Mouse (Mus musculus) right cerebral cortex, adult 18-20 months (tissue): ENCODE measurements around the gene Vmn1r4.

Experiments used
- DNase-seq: peaks from one replicate; pipeline ENCODE4 v3.0.0; 2022; ENCODE audit warnings: mixed read lengths

Vmn1r4 gene

GRCm38 (mm10) chr6:56923726-56924707 is at the start of gene Vmn1r4, which contains the start of gene Nt5c3:
Gene Vmn1r4 (plus strand): TSS chr6:56924015.
Gene Nt5c3 (minus strand): TSS chr6:56923932.
- DNase-seq = peak; percentile 96

GRCm38 (mm10) chr6:56876870-56877269 is 46.9 kb upstream of the Vmn1r4 start:
- DNase-seq = peak; percentile 55

DNA sequence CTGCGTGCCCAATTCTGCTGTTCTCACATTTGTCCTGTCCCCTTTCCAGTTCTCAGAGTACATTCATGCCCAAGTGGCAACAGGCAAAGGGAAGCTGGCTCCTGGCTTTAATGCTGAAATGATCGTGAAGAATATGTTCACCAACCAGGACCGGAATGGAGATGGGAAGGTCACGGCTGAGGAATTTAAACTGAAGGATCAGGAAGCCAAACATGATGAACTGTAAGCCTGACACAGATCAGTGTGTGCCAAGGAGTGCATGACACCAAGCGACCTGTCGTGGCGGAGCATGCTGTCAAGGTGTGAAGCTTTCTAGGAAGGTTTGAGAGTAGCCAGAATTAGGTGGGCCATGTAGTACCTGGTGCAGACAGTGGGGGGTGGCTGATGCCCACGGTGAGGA is 45.8 kb upstream of the Vmn1r4 start:
- DNase-seq = no peak

- no peak for DNase-seq
These were observed 44.4 kb upstream of the Vmn1r4 start for GRCm38 (mm10) chr6:56879352-56879955.

DNA sequence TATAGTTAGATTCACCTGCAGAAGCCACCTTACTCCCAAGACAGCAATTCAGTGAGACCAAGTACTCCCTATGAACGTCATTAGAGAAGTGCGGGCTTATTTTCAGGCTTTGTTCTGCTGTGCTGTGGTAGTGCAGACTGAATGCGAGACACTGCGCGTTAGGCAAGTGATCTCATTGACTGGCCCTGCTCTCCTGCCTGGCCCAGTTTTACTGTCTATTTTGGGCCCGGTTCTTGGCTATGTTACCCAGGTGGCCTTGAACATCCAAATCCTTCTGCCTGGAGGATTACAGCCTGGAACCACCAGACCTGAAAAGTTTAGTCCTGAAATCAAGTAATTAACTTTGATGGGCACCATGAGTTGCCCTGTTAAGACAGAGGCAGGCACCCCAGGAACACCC is 35.3 kb upstream of the Vmn1r4 start:
- no peak for DNase-seq

- DNase-seq = no peak
These were observed 33.1 kb upstream of the Vmn1r4 start for GRCm38 (mm10) chr6:56890762-56891161.

GRCm38 (mm10) chr6:56899601-56900000 is 24.2 kb upstream of the Vmn1r4 start:
- DNase-seq = no peak

- no peak for DNase-seq
These were observed 22.5 kb upstream of the Vmn1r4 start for GRCm38 (mm10) chr6:56901336-56901735.

DNA sequence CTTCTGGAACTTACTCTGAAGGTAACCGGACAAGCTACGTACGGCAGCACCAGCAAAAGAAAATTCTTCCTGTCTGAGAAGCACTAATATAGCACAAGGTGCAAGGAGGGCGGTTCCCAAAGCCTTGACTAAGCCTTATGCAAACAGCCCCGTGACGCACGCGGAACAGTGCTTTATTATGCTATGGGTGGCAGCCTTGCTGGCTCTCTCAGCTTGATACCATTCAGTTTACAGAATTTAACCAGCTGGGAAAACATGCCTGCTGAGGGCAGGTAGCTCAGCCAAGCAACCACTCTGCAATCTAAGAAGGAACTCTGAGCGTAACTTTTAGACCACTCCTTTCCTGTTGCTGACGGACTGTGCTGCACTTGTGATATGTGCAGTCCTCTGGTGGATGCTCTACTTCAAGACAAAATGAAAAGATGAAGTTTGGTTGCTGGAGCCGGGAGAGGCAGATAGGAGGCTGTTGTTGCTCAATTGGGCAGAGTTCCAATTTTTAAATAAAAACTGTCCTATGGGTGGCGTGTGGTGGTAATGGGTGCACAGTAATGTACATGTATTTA is 21.9 kb upstream of the Vmn1r4 start:
- peak; percentile 70 for DNase-seq

GRCm38 (mm10) chr6:56902606-56903520 is 21.0 kb upstream of the Vmn1r4 start:
- no peak for DNase-seq

GRCm38 (mm10) chr6:56903831-56904230 is 20.0 kb upstream of the Vmn1r4 start:
- DNase-seq = no peak

- DNase-seq = no peak
These were observed 19.5 kb upstream of the Vmn1r4 start for GRCm38 (mm10) chr6:56904330-56904729.

- DNase-seq = no peak
These were observed 18.8 kb upstream of the Vmn1r4 start for GRCm38 (mm10) chr6:56904982-56905381.

DNA sequence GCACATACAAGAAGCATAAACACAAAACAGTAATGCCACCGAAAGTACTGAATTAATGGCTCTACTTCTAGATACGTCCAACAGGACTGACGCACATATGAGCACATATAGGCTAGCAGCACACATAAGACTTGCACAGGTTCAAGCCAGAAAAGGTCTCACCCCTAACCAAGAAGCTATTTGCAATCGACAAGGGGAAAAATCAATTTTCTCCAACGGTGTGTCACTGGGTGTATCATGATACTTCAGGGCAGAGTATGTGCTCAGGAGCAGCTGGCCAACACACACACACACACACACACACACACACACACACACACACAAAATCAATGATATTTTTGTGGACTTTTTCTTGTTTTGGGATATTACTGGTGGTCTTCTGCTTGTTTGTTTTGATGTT is 18.3 kb upstream of the Vmn1r4 start:
- DNase-seq = no peak

- no peak for DNase-seq
These were observed 17.5 kb upstream of the Vmn1r4 start for GRCm38 (mm10) chr6:56906121-56906846.

DNA sequence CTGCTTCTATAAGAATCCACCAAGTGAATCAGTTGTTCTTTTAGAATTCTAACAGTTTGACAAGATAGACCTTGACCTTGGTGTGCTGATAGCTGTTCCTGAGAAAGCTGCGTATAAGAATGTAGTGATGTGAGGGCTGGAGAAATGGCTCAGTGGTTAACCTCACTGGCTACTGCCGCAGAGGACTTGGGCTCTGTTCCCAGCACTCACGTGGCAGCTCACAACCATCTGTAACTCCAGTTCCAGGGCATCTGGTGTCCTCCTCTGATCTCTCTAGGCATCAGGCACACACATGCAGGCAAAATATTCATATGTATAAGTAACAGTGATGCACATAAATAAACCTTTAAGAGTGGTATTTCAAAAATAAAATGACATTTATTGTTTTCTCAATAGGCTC is 15.8 kb upstream of the Vmn1r4 start:
- no peak for DNase-seq

DNA sequence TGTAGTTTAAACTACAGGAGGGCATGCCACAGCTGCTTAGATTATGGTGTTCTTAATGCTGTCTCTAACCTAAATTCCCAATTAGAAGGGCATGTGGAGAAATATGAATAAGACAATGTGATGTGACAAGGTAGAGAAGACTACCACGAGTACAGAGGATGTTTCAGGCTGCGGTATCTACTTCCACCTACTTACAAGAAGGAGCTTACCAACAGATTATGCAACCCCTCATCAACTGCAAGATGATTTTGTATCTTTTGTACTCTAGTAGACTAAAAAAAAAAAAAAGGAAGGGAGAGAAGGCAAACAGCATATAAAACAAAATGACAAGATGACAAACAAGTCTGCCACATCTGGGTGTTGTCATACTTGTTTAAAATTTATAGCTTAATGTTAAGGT is 15.4 kb upstream of the Vmn1r4 start:
- no peak for DNase-seq

DNA sequence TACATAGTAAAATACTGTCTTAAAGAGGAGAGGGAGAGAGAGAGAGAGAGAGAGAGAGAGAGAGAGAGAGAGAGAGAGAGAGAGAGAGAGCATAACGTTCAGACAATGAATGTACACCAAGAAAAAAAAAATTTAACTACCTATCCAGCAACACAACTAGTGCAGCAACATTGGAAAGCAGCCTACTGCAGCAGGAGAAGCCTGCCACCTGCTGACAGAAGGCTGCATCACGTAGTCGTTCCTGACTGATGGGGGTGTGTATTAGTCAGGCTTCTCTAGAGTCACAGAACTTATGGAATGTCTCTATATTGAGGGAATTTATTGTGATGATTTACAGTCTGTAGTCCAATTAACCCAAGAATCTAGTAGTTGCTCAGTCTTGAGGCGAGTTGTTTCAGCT is 14.9 kb upstream of the Vmn1r4 start:
- DNase-seq = peak; percentile 71

DNA sequence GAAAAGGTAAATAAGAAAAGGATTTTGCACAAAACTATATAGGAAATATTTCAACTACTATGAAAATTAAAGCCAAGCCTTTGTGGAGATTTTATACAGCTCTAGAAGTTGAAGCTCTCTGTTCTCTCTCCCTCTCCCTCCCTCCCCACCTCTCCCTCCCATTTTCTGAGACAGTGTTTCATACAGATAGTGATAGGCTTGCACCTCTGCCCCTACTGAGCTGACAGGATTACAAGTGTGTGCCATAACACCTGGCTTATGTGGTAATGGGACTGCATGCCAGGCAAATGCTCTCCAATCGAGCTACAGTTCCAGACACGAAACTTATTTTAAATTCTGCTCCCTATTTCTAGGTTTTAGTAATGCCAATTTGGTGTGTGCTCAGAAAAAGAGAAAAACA is 12.9 kb upstream of the Vmn1r4 start:
- DNase-seq = no peak

DNA sequence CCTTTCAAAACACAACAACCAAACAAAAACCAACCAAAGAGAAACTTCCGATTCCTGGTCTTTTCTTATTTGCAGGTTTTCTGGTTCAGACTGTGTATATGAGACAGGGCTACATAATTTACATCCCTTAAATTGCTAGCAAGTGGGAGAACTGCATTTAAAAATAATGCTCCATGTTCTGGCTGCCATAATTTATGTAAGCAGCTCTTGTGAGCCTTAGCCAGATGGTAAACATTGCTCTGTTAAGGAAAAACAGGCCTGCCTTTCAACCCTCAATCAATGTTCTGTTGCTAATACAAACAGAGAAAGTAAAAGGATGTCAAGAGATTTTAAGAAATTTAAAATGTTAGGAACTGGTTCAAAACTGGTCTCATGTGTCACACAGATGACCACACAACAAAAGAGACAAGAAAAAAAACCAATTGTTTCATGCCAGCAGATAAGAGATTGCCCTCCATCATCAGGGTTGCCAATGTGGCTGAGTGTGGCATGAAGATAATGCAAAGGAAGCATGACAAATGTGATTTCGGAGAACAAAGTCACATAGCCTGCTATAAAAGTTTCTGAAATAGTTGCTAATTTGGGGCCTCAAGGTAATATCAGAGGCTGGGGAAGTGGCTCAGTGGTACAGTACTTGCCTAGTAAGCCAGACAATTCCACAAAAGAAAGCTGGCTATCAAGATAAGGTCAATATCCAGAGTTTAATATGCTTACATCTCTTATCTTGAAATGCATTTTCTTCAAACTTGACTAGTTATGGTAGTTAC is 10.5 kb upstream of the Vmn1r4 start:
- DNase-seq = no peak

GRCm38 (mm10) chr6:56916279-56916678 is 7.5 kb upstream of the Vmn1r4 start:
- no peak for DNase-seq
